Comparison of ENCODE assay signal across 17 mouse cellular contexts in the genomic region with DNA sequence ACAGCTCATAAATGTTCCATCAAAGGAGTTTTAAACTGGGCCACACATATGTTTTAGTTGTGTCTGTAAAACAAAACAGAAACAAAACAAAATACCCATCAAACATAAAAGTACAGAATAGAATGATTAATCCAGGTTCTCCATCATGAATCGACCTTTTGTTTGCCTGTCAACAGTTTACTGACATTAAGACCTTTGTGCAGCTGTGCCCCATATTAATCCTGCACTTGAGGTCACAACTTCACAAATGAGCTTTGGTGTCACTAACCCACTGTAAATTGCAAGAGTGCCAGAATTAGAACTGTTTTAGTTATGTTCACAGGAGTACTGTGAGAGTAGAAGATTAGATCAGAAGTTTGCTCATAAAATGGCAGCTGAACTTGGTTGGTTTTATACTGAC.
DNase-seq lines count a peak whose midpoint lies in the region.
"Had no signal": no experiment of that assay in that cellular context is flagged by ENCODE, and none has a peak within 500 bp of the region (broad histone marks: within the 10 kb centered on the region; RNA-seq: fewer than 3 reads in every experiment).

No protein-coding gene starts in this region.

- DNase-seq in embryo, embryonic 10 days (ENCODE audit: low spot score): peak; percentile 9
- no peak for DNase-seq in embryo, embryonic 9.5 days (ENCODE audit: extremely low spot score)
- peak; percentile 30 for DNase-seq in embryo, embryonic 10.5 days (ENCODE audit: low spot score)
- peak; percentile 64 for DNase-seq in forelimb bud, embryonic 11.5 days (ENCODE audit: low read depth, low spot score)
- peak; percentile 16 for DNase-seq in mesoderm, embryonic 11.5 days (ENCODE audit: low read depth, low spot score)
- DNase-seq in frontal cortex, postnatal 36 days (ENCODE audit: low spot score in 2 of 2): no peak
- no peak for DNase-seq in urinary bladder, postnatal 14 days (ENCODE audit: low spot score)
- DNase-seq: adrenal gland, adult 8-10 months; adrenal gland, postnatal 14 days; adrenal gland, postnatal 36 days; B cell, adult 2 months; cerebellum, adult 11-12 months; cerebellum, adult 2 months; cerebellum, adult 9-10 months; cerebellum, postnatal 10 days; cerebellum, postnatal 25 days; forebrain, postnatal 0 days had no signal

Comparison
In these comparisons a context has a peak if more than half of its experiments do, and no peak if none do; other contexts are left out.
1. DNase-seq: peak in embryo, embryonic 10 days (single experiment), embryo, embryonic 10.5 days (single experiment), forelimb bud, embryonic 11.5 days (single experiment) and mesoderm, embryonic 11.5 days (single experiment); none in embryo, embryonic 9.5 days (single experiment), frontal cortex, postnatal 36 days (0 of 2) and urinary bladder, postnatal 14 days (single experiment).